Mouse (Mus musculus): ENCODE data around the gene Cstf3. TPM values are rescaled to one million over a fixed set of nuclear protein-coding genes. Genes with fewer than 3 reads are reported as not detected.

Gene Cstf3
- 47.9 TPM for polyA plus RNA-seq (2017; shearing (Covaris generic))

DNA sequence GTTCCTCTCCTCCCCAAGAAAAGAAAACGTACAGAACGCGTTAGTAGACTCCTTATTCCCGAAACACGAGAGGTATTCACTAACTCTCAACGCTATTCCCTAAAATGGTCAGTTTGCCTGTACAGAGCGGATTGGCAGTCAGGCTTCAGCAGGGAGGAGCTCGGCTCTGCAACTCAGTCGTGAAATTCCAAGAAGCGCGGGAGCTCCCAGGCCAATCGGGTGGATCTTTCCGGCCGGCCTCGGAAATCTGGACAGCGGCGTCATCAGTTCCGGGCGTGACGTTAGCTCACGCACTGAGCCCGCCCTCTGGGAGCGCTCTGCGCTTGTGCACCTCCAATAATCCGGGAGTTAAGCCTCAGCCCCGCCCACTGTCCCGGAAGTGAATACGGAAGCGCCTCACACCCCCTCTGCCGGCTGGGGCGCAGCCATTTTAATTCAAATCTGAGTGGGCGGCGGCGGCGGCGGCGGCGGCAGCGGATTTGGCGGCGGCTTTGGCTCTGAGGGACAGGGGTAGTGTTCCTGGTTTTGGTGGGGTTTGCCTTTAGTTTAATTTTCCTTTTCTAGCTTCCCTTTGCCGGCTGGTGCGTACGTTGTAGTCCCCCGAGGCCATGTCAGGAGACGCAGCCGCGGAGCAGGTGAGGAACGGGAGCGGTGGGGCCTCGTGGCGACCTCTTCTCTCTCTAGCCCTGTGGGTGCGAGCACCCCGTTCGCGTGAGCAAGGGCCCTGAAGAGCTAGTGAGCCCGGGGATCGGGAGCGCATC is at the start of gene Cstf3:
Gene Cstf3, plus strand, starts transcription at position 456 of the 761 bp plus-strand sequence.

DNA sequence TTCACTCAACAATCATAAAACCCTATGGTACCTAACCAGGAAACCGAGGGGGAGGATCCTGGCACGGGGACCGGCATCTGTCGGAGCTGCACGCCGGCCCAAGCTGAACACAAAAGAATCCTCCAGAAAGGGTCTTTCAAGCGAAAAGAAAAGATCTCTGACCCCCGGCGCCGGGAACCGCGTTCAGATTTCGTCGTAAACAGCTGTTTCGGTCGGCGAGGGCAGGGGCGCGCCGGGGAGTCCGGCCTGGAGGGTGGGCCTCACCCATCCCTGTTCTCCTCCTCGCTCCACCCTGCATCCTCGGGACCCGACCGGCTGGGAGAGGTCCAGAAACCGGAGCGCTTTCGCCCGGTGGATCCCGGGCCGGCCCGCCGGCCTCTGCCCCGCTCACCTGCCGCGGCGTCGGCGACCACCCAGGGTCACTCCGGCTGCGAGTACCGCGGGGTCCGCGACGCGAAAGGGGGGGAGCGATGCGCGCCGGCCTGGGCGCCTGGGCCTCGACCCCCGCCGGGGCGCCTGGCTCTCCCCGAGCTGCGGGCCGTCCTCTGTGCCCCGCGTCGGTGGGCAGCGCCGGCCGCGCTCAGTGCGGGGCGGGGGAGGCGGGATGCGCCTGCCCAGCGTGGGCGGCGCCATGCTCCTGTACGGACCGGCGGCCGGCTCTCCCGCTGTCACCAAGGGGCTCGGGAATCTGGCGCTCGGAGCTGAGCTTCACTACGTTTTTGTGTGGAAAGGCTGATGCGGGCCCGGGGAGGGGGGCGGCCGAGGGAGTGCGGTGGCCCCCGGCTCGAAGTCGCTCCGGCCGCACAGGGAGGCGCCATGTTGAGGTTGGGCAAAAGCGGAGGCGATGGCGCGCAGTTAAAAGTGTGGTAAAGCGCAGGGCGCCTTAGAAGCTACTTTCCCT is 121.5 kb downstream of the Cstf3 start, which contains the start of gene Tcp11l1:
Gene Tcp11l1, minus strand, starts transcription at position 585 of the 901 bp plus-strand sequence.

Other genes starting within 250 kb of the Cstf3 start
- gene D430041D05Rik, start 179.5 kb upstream of the Cstf3 start, polyA plus RNA-seq (2017; shearing (Covaris generic)) = not detected
- gene Hipk3, start 96.1 kb upstream of the Cstf3 start, polyA plus RNA-seq (2017; shearing (Covaris generic)) = 46.2 TPM
- gene Tcp11l1, start 121.6 kb downstream of the Cstf3 start, polyA plus RNA-seq (2017; shearing (Covaris generic)) = not detected
- not detected for gene Pin1rt1, start 125.9 kb downstream of the Cstf3 start, polyA plus RNA-seq (2017; shearing (Covaris generic))
- gene Depdc7, start 152.4 kb downstream of the Cstf3 start, polyA plus RNA-seq (2017; shearing (Covaris generic)) = 0.21 TPM
- 1.6 TPM for gene Qser1, start 226.2 kb downstream of the Cstf3 start, polyA plus RNA-seq (2017; shearing (Covaris generic))

Data from effector memory CD4-positive, alpha-beta T cell, adult 5 months (primary cell).